Mouse (Mus musculus): ENCODE data around the gene Lamtor1. TPM values are rescaled to one million over a fixed set of nuclear protein-coding genes. Genes with fewer than 3 reads are reported as not detected.
A peak's percentile ranks its signal among the peaks of the same experiment; 100 is the strongest.

Lamtor1 gene
- total RNA-seq, 2 experiments from 2014 or later: 87.9 to 90.9 TPM

- Histone ChIP-seq H3K4me3 (no peak overlapping the region), H3K27ac (no peak overlapping the region)
- DNase-seq (ENCODE audit: extremely low spot score in 1 of 2, low spot score in 2 of 2): no peak
- intact Hi-C loops (cut with DNase I): no loop called here
- no peak for TF ChIP-seq CTCF (IDR thresholded peaks at IDR 0.05)
Measured at GRCm38 (mm10) chr7:101963621-101964020, 57.9 kb downstream of the Lamtor1 start.

GRCm38 (mm10) chr7:101964551-101964950, 58.8 kb downstream of the Lamtor1 start:
- H3K4me3 ChIP-seq: no peak overlapping the region
- no peak overlapping the region for H3K27ac ChIP-seq
- intact Hi-C loops (cut with DNase I): no loop called here
- TF ChIP-seq CTCF (IDR thresholded peaks at IDR 0.05): no peak
- no peak for DNase-seq (ENCODE audit: extremely low spot score in 1 of 2, low spot score in 2 of 2)

- TF ChIP-seq CTCF (IDR thresholded peaks at IDR 0.05): no peak
- intact Hi-C loops (cut with DNase I): no loop called here
- Histone ChIP-seq H3K4me3 (no peak overlapping the region), H3K27ac (no peak overlapping the region)
- no peak for DNase-seq (ENCODE audit: extremely low spot score in 1 of 2, low spot score in 2 of 2)
Measured at GRCm38 (mm10) chr7:101965606-101966005, 59.9 kb downstream of the Lamtor1 start.

- no peak for TF ChIP-seq CTCF (IDR thresholded peaks at IDR 0.05)
- intact Hi-C loops (cut with DNase I): no loop called here
- H3K27ac ChIP-seq: no peak overlapping the region
- DNase-seq (ENCODE audit: extremely low spot score in 1 of 2, low spot score in 2 of 2): no peak
- no peak overlapping the region for H3K4me3 ChIP-seq
Measured at GRCm38 (mm10) chr7:101967256-101967655, 61.6 kb downstream of the Lamtor1 start.

- no peak for TF ChIP-seq CTCF (IDR thresholded peaks at IDR 0.05)
- no peak for DNase-seq (ENCODE audit: extremely low spot score in 1 of 2, low spot score in 2 of 2)
- H3K4me3 ChIP-seq: no peak overlapping the region
- H3K27ac ChIP-seq: peak overlapping the region; percentile 98
- intact Hi-C loops (cut with DNase I): no loop called here
Measured at GRCm38 (mm10) chr7:101968751-101969150, 63.0 kb downstream of the Lamtor1 start.

GRCm38 (mm10) chr7:101969694-101970428, 64.2 kb downstream of the Lamtor1 start:
- Histone ChIP-seq H3K4me3 (peak overlapping the region; percentile 91), H3K27ac (peak overlapping the region; percentile 98)
- TF ChIP-seq CTCF (IDR thresholded peaks at IDR 0.05): no peak; the same call in 1 of the 2 replicates
- intact Hi-C loops (cut with DNase I): loop anchor here (1.0 to 5.0 kb wide), 4 partner anchors 31 to 1333 kb away; partner anchors contain the start of gene Numa1
- peak; percentile 85 for DNase-seq (ENCODE audit: extremely low spot score in 1 of 2, low spot score in 2 of 2)

GRCm38 (mm10) chr7:101970429-101970775, 64.7 kb downstream of the Lamtor1 start:
- H3K27ac ChIP-seq: peak overlapping the region; percentile 98
- TF ChIP-seq CTCF (IDR thresholded peaks at IDR 0.05): no peak
- intact Hi-C loops (cut with DNase I): loop anchor here (1.0 to 5.0 kb wide), 4 partner anchors 31 to 1333 kb away; partner anchors contain the start of gene Numa1
- DNase-seq (ENCODE audit: extremely low spot score in 1 of 2, low spot score in 2 of 2): peak; percentile 81 to 82
- peak overlapping the region; percentile 91 for H3K4me3 ChIP-seq

GRCm38 (mm10) chr7:101970821-101971461, 65.2 kb downstream of the Lamtor1 start:
- DNase-seq (ENCODE audit: extremely low spot score in 1 of 2, low spot score in 2 of 2): peak; percentile 71 to 72
- TF ChIP-seq CTCF (IDR thresholded peaks at IDR 0.05): no peak; the same call in none of the 2 replicates
- intact Hi-C loops (cut with DNase I): loop anchor here (1.0 to 5.0 kb wide), 4 partner anchors 30 to 1334 kb away; partner anchors contain the start of gene Numa1

GRCm38 (mm10) chr7:101971721-101972120, 66.0 kb downstream of the Lamtor1 start:
- Histone ChIP-seq H3K27ac (peak overlapping the region; percentile 98), H3K4me3 (peak overlapping the region; percentile 91)
- DNase-seq (ENCODE audit: extremely low spot score in 1 of 2, low spot score in 2 of 2): no peak
- TF ChIP-seq CTCF (IDR thresholded peaks at IDR 0.05): no peak
- intact Hi-C loops (cut with DNase I): loop anchor here (2.0 to 5.0 kb wide), 3 partner anchors 37 to 1334 kb away; partner anchors contain the start of gene Numa1

More at GRCm38 (mm10) chr7:101970821-101971461, 65.2 kb downstream of the Lamtor1 start:
- H3K27ac ChIP-seq: peak overlapping the region; percentile 98
- peak overlapping the region; percentile 91 for H3K4me3 ChIP-seq

GRCm38 (mm10) chr7:101973730-101974129, 68.0 kb downstream of the Lamtor1 start:
- intact Hi-C loops (cut with DNase I): loop anchor here (5.0 kb wide), 2 partner anchors 56 to 1336 kb away; no protein-coding TSS in a partner anchor
- H3K27ac ChIP-seq: no peak overlapping the region
- DNase-seq (ENCODE audit: extremely low spot score in 1 of 2, low spot score in 2 of 2): no peak
- no peak for TF ChIP-seq CTCF (IDR thresholded peaks at IDR 0.05)
- H3K4me3 ChIP-seq: no peak overlapping the region

- Histone ChIP-seq H3K27ac (peak overlapping the region; percentile 24), H3K4me3 (no peak overlapping the region)
- no peak for DNase-seq (ENCODE audit: extremely low spot score in 1 of 2, low spot score in 2 of 2)
- TF ChIP-seq CTCF (IDR thresholded peaks at IDR 0.05): no peak; the same call in 1 of the 2 replicates
- intact Hi-C loops (cut with DNase I): loop anchor here (5.0 kb wide), 2 partner anchors 57 to 1337 kb away; no protein-coding TSS in a partner anchor
Measured at GRCm38 (mm10) chr7:101974505-101974904, 68.8 kb downstream of the Lamtor1 start.

Small RNA genes lying within 50 kb of the gene (microRNA-seq; reads per million reads assigned to microRNA genes)
- gene Gm22655: 0 reads per million in 2 experiments

Other genes starting within 250 kb of the Lamtor1 start
- gene Clpb, start 242.3 kb upstream of the Lamtor1 start, total RNA-seq (2021): 10 to 100 TPM; 55.6 to 57.1 TPM
- not detected for gene Phox2a, start 87.6 kb upstream of the Lamtor1 start, total RNA-seq (2021)
- gene Inppl1, start 67.7 kb upstream of the Lamtor1 start, total RNA-seq (2021): 10 to 100 TPM; 28.1 to 34.7 TPM
- not detected for gene Folr2, start 48.7 kb upstream of the Lamtor1 start, total RNA-seq (2021)
- 10 to 100 TPM; 31.4 to 32.6 TPM for gene Anapc15, start 42.2 kb upstream of the Lamtor1 start, total RNA-seq (2021)
- 1 to 10 TPM; 1.1 to 1.8 TPM for gene Folr1, start 35.1 kb upstream of the Lamtor1 start, total RNA-seq (2021)
- gene Tomt, start 455 bp downstream of the Lamtor1 start, total RNA-seq (2021): not detected
- 1 to 10 TPM; 4.0 to 4.8 TPM for gene Lrrc51, start 28.0 kb downstream of the Lamtor1 start, total RNA-seq (2021)
- gene Numa1, start 28.2 kb downstream of the Lamtor1 start, total RNA-seq (2021): 100 to 1,000 TPM in 1 of 2 experiments, 10 to 100 TPM in 1; 96.8 to 101 TPM
- 10 to 100 TPM in 1 of 2 experiments, 1 to 10 TPM in 1; 8.5 to 10.2 TPM for gene Il18bp, start 112.8 kb downstream of the Lamtor1 start, total RNA-seq (2021)
- gene Rnf121, start 159.6 kb downstream of the Lamtor1 start, total RNA-seq (2021): 10 to 100 TPM; 51.1 to 53.9 TPM
- 10 to 100 TPM; 25.6 to 28.2 TPM for gene Xndc1, start 159.6 kb downstream of the Lamtor1 start, total RNA-seq (2021)
- gene Xntrpc, start 159.8 kb downstream of the Lamtor1 start, total RNA-seq (2021): 1 to 10 TPM; 2.6 to 3.0 TPM
- gene Trpc2, start 177.2 kb downstream of the Lamtor1 start, total RNA-seq (2021): under 1 TPM in 1 of 2 experiments, not detected in 1; 0.91 TPM
- gene Art1, start 195.8 kb downstream of the Lamtor1 start, total RNA-seq (2021): not detected
- not detected for gene Art5, start 203.6 kb downstream of the Lamtor1 start, total RNA-seq (2021)
- gene Chrna10, start 210.9 kb downstream of the Lamtor1 start, total RNA-seq (2021): under 1 TPM; 0.14 to 0.40 TPM